Mouse (Mus musculus): ENCODE data around the gene Rpap2. TPM values are rescaled to one million over a fixed set of nuclear protein-coding genes. Genes with fewer than 3 reads are reported as not detected.

Rpap2 gene
- polyA plus RNA-seq, 1 experiment from 2014 or later, result 27.6 TPM

GRCm38 (mm10) chr5:107695019-107695418, 97.8 kb downstream of the Rpap2 start:
- no peak for DNase-seq

GRCm38 (mm10) chr5:107698888-107699287, 101.7 kb downstream of the Rpap2 start:
- no peak for DNase-seq
- H3K27ac ChIP-seq (replicated peaks; ENCODE audit: low read depth, low read length), result no peak overlapping the region
- H3K36me3 ChIP-seq (ENCODE audit: control insufficient read depth, insufficient read depth, low read length), result no peaks in the 10 kb centered on the region
- no peaks in the 10 kb centered on the region for H3K4me1 ChIP-seq (ENCODE audit: control insufficient read depth, insufficient read depth, low read length)
- H3K9me3 ChIP-seq (ENCODE audit: control insufficient read depth, low read length), result no peaks in the 10 kb centered on the region
- no peak overlapping the region for H3K4me3 ChIP-seq (replicated peaks; ENCODE audit: low read depth, low read length)
- H3K27me3 ChIP-seq (ENCODE audit: control insufficient read depth, insufficient read depth, low read length), result no peaks in the 10 kb centered on the region
- ATAC-seq (ENCODE audit: low FRiP score, low TSS enrichment), result no peak
- no peak overlapping the region for H3K4me2 ChIP-seq (ENCODE audit: low read length)
- WGBS, result 88% methylated on average over 8 of the region's 8 CpGs
- no peak overlapping the region for H3K9ac ChIP-seq (replicated peaks; ENCODE audit: low read length)

More at GRCm38 (mm10) chr5:107695019-107695418, 97.8 kb downstream of the Rpap2 start:
- Histone ChIP-seq H3K27me3 (ENCODE audit: control insufficient read depth, insufficient read depth, low read length) (no peaks in the 10 kb centered on the region), H3K4me1 (ENCODE audit: control insufficient read depth, insufficient read depth, low read length) (no peaks in the 10 kb centered on the region), H3K9ac (replicated peaks; ENCODE audit: low read length) (no peak overlapping the region), H3K4me2 (ENCODE audit: low read length) (no peak overlapping the region), H3K27ac (replicated peaks; ENCODE audit: low read depth, low read length) (no peak overlapping the region), H3K4me3 (replicated peaks; ENCODE audit: low read depth, low read length) (no peak overlapping the region), H3K36me3 (ENCODE audit: control insufficient read depth, insufficient read depth, low read length) (no peaks in the 10 kb centered on the region), H3K9me3 (ENCODE audit: control insufficient read depth, low read length) (no peaks in the 10 kb centered on the region)
- 79% methylated on average over 3 of the region's 3 CpGs for WGBS
- ATAC-seq (ENCODE audit: low FRiP score, low TSS enrichment), result no peak

- DNase-seq (no peak), ATAC-seq (ENCODE audit: low FRiP score, low TSS enrichment) (no peak)
- WGBS, result 94% methylated on average over 10 of the region's 10 CpGs
- no peak overlapping the region for H3K4me3 ChIP-seq (replicated peaks; ENCODE audit: low read depth, low read length)
- H3K36me3 ChIP-seq (ENCODE audit: control insufficient read depth, insufficient read depth, low read length), result no peaks in the 10 kb centered on the region
- H3K27me3 ChIP-seq (ENCODE audit: control insufficient read depth, insufficient read depth, low read length), result no peaks in the 10 kb centered on the region
- H3K4me2 ChIP-seq (ENCODE audit: low read length), result no peak overlapping the region
- no peaks in the 10 kb centered on the region for H3K4me1 ChIP-seq (ENCODE audit: control insufficient read depth, insufficient read depth, low read length)
- no peak overlapping the region for H3K27ac ChIP-seq (replicated peaks; ENCODE audit: low read depth, low read length)
- H3K9ac ChIP-seq (replicated peaks; ENCODE audit: low read length), result no peak overlapping the region
- no peaks in the 10 kb centered on the region for H3K9me3 ChIP-seq (ENCODE audit: control insufficient read depth, low read length)
Observed at GRCm38 (mm10) chr5:107700873-107701272, 103.7 kb downstream of the Rpap2 start.

GRCm38 (mm10) chr5:107701658-107702057, 104.5 kb downstream of the Rpap2 start:
- Histone ChIP-seq H3K4me3 (replicated peaks; ENCODE audit: low read depth, low read length) (no peak overlapping the region), H3K36me3 (ENCODE audit: control insufficient read depth, insufficient read depth, low read length) (no peaks in the 10 kb centered on the region), H3K27ac (replicated peaks; ENCODE audit: low read depth, low read length) (no peak overlapping the region), H3K4me2 (ENCODE audit: low read length) (no peak overlapping the region), H3K4me1 (ENCODE audit: control insufficient read depth, insufficient read depth, low read length) (no peaks in the 10 kb centered on the region), H3K9me3 (ENCODE audit: control insufficient read depth, low read length) (no peaks in the 10 kb centered on the region), H3K9ac (replicated peaks; ENCODE audit: low read length) (no peak overlapping the region), H3K27me3 (ENCODE audit: control insufficient read depth, insufficient read depth, low read length) (no peaks in the 10 kb centered on the region)
- no peak for DNase-seq
- no peak for ATAC-seq (ENCODE audit: low FRiP score, low TSS enrichment)
- 84% methylated on average over 9 of the region's 9 CpGs for WGBS

GRCm38 (mm10) chr5:107703207-107703763, 106.1 kb downstream of the Rpap2 start:
- Histone ChIP-seq H3K27ac (replicated peaks; ENCODE audit: low read depth, low read length) (no peak overlapping the region), H3K4me3 (replicated peaks; ENCODE audit: low read depth, low read length) (no peak overlapping the region), H3K36me3 (ENCODE audit: control insufficient read depth, insufficient read depth, low read length) (no peaks in the 10 kb centered on the region), H3K4me2 (ENCODE audit: low read length) (no peak overlapping the region), H3K9me3 (ENCODE audit: control insufficient read depth, low read length) (no peaks in the 10 kb centered on the region), H3K27me3 (ENCODE audit: control insufficient read depth, insufficient read depth, low read length) (no peaks in the 10 kb centered on the region; the same call in 1 of the 2 replicates), H3K4me1 (ENCODE audit: control insufficient read depth, insufficient read depth, low read length) (no peaks in the 10 kb centered on the region), H3K9ac (replicated peaks; ENCODE audit: low read length) (no peak overlapping the region)
- ATAC-seq (ENCODE audit: low FRiP score, low TSS enrichment) (no peak), DNase-seq (no peak)
- WGBS, result 89% methylated on average over 6 of the region's 6 CpGs

- Histone ChIP-seq H3K27me3 (ENCODE audit: control insufficient read depth, insufficient read depth, low read length) (no peaks in the 10 kb centered on the region; the same call in 1 of the 2 replicates), H3K9ac (replicated peaks; ENCODE audit: low read length) (no peak overlapping the region), H3K9me3 (ENCODE audit: control insufficient read depth, low read length) (no peaks in the 10 kb centered on the region), H3K4me2 (ENCODE audit: low read length) (no peak overlapping the region), H3K4me1 (ENCODE audit: control insufficient read depth, insufficient read depth, low read length) (no peaks in the 10 kb centered on the region), H3K27ac (replicated peaks; ENCODE audit: low read depth, low read length) (no peak overlapping the region), H3K36me3 (ENCODE audit: control insufficient read depth, insufficient read depth, low read length) (no peaks in the 10 kb centered on the region), H3K4me3 (replicated peaks; ENCODE audit: low read depth, low read length) (no peak overlapping the region)
- ATAC-seq (ENCODE audit: low FRiP score, low TSS enrichment), result no peak
- 91% methylated on average over 4 of the region's 4 CpGs for WGBS
- no peak for DNase-seq
Observed at GRCm38 (mm10) chr5:107705756-107706155, 108.6 kb downstream of the Rpap2 start.

- H3K9me3 ChIP-seq (ENCODE audit: control insufficient read depth, low read length), result no peaks in the 10 kb centered on the region
- no peak overlapping the region for H3K9ac ChIP-seq (replicated peaks; ENCODE audit: low read length)
- no peak overlapping the region for H3K4me3 ChIP-seq (replicated peaks; ENCODE audit: low read depth, low read length)
- ATAC-seq (ENCODE audit: low FRiP score, low TSS enrichment), result no peak
- H3K36me3 ChIP-seq (ENCODE audit: control insufficient read depth, insufficient read depth, low read length), result no peaks in the 10 kb centered on the region
- no peaks in the 10 kb centered on the region for H3K4me1 ChIP-seq (ENCODE audit: control insufficient read depth, insufficient read depth, low read length)
- WGBS, result 80% methylated on average over 1 of the region's 1 CpGs
- no peak overlapping the region for H3K27ac ChIP-seq (replicated peaks; ENCODE audit: low read depth, low read length)
- H3K27me3 ChIP-seq (ENCODE audit: control insufficient read depth, insufficient read depth, low read length), result no peaks in the 10 kb centered on the region; the same call in 1 of the 2 replicates
- H3K4me2 ChIP-seq (ENCODE audit: low read length), result no peak overlapping the region
- DNase-seq, result no peak
Observed at GRCm38 (mm10) chr5:107706262-107706661, 109.1 kb downstream of the Rpap2 start.

GRCm38 (mm10) chr5:107708124-107708797, 111.1 kb downstream of the Rpap2 start:
- no peak for DNase-seq
- Histone ChIP-seq H3K4me2 (ENCODE audit: low read length) (no peak overlapping the region), H3K9me3 (ENCODE audit: control insufficient read depth, low read length) (no peaks in the 10 kb centered on the region), H3K27ac (replicated peaks; ENCODE audit: low read depth, low read length) (no peak overlapping the region), H3K9ac (replicated peaks; ENCODE audit: low read length) (no peak overlapping the region), H3K27me3 (ENCODE audit: control insufficient read depth, insufficient read depth, low read length) (no peaks in the 10 kb centered on the region; the same call in 1 of the 2 replicates), H3K4me3 (replicated peaks; ENCODE audit: low read depth, low read length) (no peak overlapping the region), H3K4me1 (ENCODE audit: control insufficient read depth, insufficient read depth, low read length) (no peaks in the 10 kb centered on the region), H3K36me3 (ENCODE audit: control insufficient read depth, insufficient read depth, low read length) (no peaks in the 10 kb centered on the region)
- ATAC-seq (ENCODE audit: low FRiP score, low TSS enrichment), result no peak
- WGBS, result 89% methylated on average over 8 of the region's 8 CpGs

All from midbrain, embryonic 14.5 days (tissue).